Mouse (Mus musculus): ENCODE measurements around the gene Rnf212. TPM values are rescaled to one million over a fixed set of nuclear protein-coding genes. Genes with fewer than 3 reads are reported as not detected.
A peak's percentile ranks its signal among the peaks of the same experiment; 100 is the strongest.

Gene Rnf212
- polyA plus RNA-seq, 1 experiment from 2014 or later: not detected

GRCm38 (mm10) chr5:108750328-108751210 is 24.2 kb downstream of the Rnf212 start:
- ATAC-seq (ENCODE audit: low FRiP score, low TSS enrichment): no peak
- H3K9ac ChIP-seq (ENCODE audit: low read depth, low read length): no peak overlapping the region
- WGBS: 78% methylated on average over 5 of the region's 5 CpGs

GRCm38 (mm10) chr5:108744629-108745028 is 30.2 kb downstream of the Rnf212 start:
- Histone ChIP-seq H3K27me3 (ENCODE audit: control insufficient read depth, insufficient read depth, low read length) (no peaks in the 10 kb centered on the region), H3K4me2 (replicated peaks; ENCODE audit: low read depth, low read length) (no peak overlapping the region), H3K9ac (ENCODE audit: low read depth, low read length) (no peak overlapping the region), H3K9me3 (ENCODE audit: control insufficient read depth, low read length) (no peaks in the 10 kb centered on the region), H3K4me3 (ENCODE audit: low read length) (no peak overlapping the region), H3K4me1 (ENCODE audit: control insufficient read depth, insufficient read depth, low read length) (no peaks in the 10 kb centered on the region), H3K27ac (ENCODE audit: low read depth, low read length) (no peak overlapping the region), H3K36me3 (ENCODE audit: control insufficient read depth, insufficient read depth, low read length) (no peaks in the 10 kb centered on the region)
- 84% methylated on average over 3 of the region's 3 CpGs for WGBS
- ATAC-seq (ENCODE audit: low FRiP score, low TSS enrichment): no peak

More at GRCm38 (mm10) chr5:108750328-108751210, 24.2 kb downstream of the Rnf212 start:
- Histone ChIP-seq H3K9me3 (ENCODE audit: control insufficient read depth, low read length) (no peaks in the 10 kb centered on the region), H3K4me3 (ENCODE audit: low read length) (no peak overlapping the region), H3K27ac (ENCODE audit: low read depth, low read length) (no peak overlapping the region), H3K4me2 (replicated peaks; ENCODE audit: low read depth, low read length) (no peak overlapping the region), H3K27me3 (ENCODE audit: control insufficient read depth, insufficient read depth, low read length) (no peaks in the 10 kb centered on the region), H3K4me1 (ENCODE audit: control insufficient read depth, insufficient read depth, low read length) (no peaks in the 10 kb centered on the region), H3K36me3 (ENCODE audit: control insufficient read depth, insufficient read depth, low read length) (no peaks in the 10 kb centered on the region)

- 66% methylated on average over 2 of the region's 2 CpGs for WGBS
- no peaks in the 10 kb centered on the region for H3K36me3 ChIP-seq (ENCODE audit: control insufficient read depth, insufficient read depth, low read length)
- H3K4me1 ChIP-seq (ENCODE audit: control insufficient read depth, insufficient read depth, low read length): no peaks in the 10 kb centered on the region
- no peaks in the 10 kb centered on the region for H3K27me3 ChIP-seq (ENCODE audit: control insufficient read depth, insufficient read depth, low read length)
- no peak for ATAC-seq (ENCODE audit: low FRiP score, low TSS enrichment)
- H3K27ac ChIP-seq (ENCODE audit: low read depth, low read length): no peak overlapping the region
- H3K9ac ChIP-seq (ENCODE audit: low read depth, low read length): no peak overlapping the region
- H3K4me2 ChIP-seq (replicated peaks; ENCODE audit: low read depth, low read length): no peak overlapping the region
- no peaks in the 10 kb centered on the region for H3K9me3 ChIP-seq (ENCODE audit: control insufficient read depth, low read length)
- no peak overlapping the region for H3K4me3 ChIP-seq (ENCODE audit: low read length)
These were observed 30.9 kb downstream of the Rnf212 start for GRCm38 (mm10) chr5:108743856-108744255.

GRCm38 (mm10) chr5:108742596-108742995 is 32.2 kb downstream of the Rnf212 start:
- H3K27ac ChIP-seq (ENCODE audit: low read depth, low read length): no peak overlapping the region
- no peaks in the 10 kb centered on the region for H3K9me3 ChIP-seq (ENCODE audit: control insufficient read depth, low read length)
- no peak overlapping the region for H3K4me3 ChIP-seq (ENCODE audit: low read length)
- H3K4me1 ChIP-seq (ENCODE audit: control insufficient read depth, insufficient read depth, low read length): no peaks in the 10 kb centered on the region
- no peak overlapping the region for H3K9ac ChIP-seq (ENCODE audit: low read depth, low read length)
- ATAC-seq (ENCODE audit: low FRiP score, low TSS enrichment): no peak
- H3K36me3 ChIP-seq (ENCODE audit: control insufficient read depth, insufficient read depth, low read length): no peaks in the 10 kb centered on the region
- H3K27me3 ChIP-seq (ENCODE audit: control insufficient read depth, insufficient read depth, low read length): no peaks in the 10 kb centered on the region
- WGBS: 63% methylated on average over 2 of the region's 2 CpGs
- no peak overlapping the region for H3K4me2 ChIP-seq (replicated peaks; ENCODE audit: low read depth, low read length)

GRCm38 (mm10) chr5:108741844-108742243 is 32.9 kb downstream of the Rnf212 start:
- Histone ChIP-seq H3K4me2 (replicated peaks; ENCODE audit: low read depth, low read length) (no peak overlapping the region), H3K4me1 (ENCODE audit: control insufficient read depth, insufficient read depth, low read length) (no peaks in the 10 kb centered on the region), H3K4me3 (ENCODE audit: low read length) (no peak overlapping the region), H3K9me3 (ENCODE audit: control insufficient read depth, low read length) (no peaks in the 10 kb centered on the region), H3K9ac (ENCODE audit: low read depth, low read length) (no peak overlapping the region), H3K27ac (ENCODE audit: low read depth, low read length) (no peak overlapping the region), H3K36me3 (ENCODE audit: control insufficient read depth, insufficient read depth, low read length) (no peaks in the 10 kb centered on the region), H3K27me3 (ENCODE audit: control insufficient read depth, insufficient read depth, low read length) (no peaks in the 10 kb centered on the region)
- no peak for ATAC-seq (ENCODE audit: low FRiP score, low TSS enrichment)
- WGBS: 78% methylated on average over 2 of the region's 2 CpGs

- Histone ChIP-seq H3K4me3 (ENCODE audit: low read length) (no peak overlapping the region), H3K27ac (ENCODE audit: low read depth, low read length) (no peak overlapping the region), H3K4me2 (replicated peaks; ENCODE audit: low read depth, low read length) (no peak overlapping the region), H3K36me3 (ENCODE audit: control insufficient read depth, insufficient read depth, low read length) (no peaks in the 10 kb centered on the region), H3K9me3 (ENCODE audit: control insufficient read depth, low read length) (no peaks in the 10 kb centered on the region), H3K4me1 (ENCODE audit: control insufficient read depth, insufficient read depth, low read length) (no peaks in the 10 kb centered on the region), H3K9ac (ENCODE audit: low read depth, low read length) (no peak overlapping the region), H3K27me3 (ENCODE audit: control insufficient read depth, insufficient read depth, low read length) (no peaks in the 10 kb centered on the region)
- WGBS: 74% methylated on average over 1 of the region's 1 CpGs
- no peak for ATAC-seq (ENCODE audit: low FRiP score, low TSS enrichment)
These were observed 47.4 kb downstream of the Rnf212 start for GRCm38 (mm10) chr5:108727425-108727824.

- 21% methylated on average over 5 of the region's 5 CpGs for WGBS
- peak; percentile 94 for ATAC-seq (ENCODE audit: low FRiP score, low TSS enrichment)
These were observed 48.1 kb downstream of the Rnf212 start for GRCm38 (mm10) chr5:108726557-108727248.

GRCm38 (mm10) chr5:108724006-108724405 is 50.8 kb downstream of the Rnf212 start:
- no peaks in the 10 kb centered on the region for H3K9me3 ChIP-seq (ENCODE audit: control insufficient read depth, low read length)
- H3K4me3 ChIP-seq (ENCODE audit: low read length): no peak overlapping the region
- H3K4me2 ChIP-seq (replicated peaks; ENCODE audit: low read depth, low read length): no peak overlapping the region
- whole genome bisulfite sequencing: 58% methylated on average over 2 of the region's 2 CpGs
- H3K9ac ChIP-seq (ENCODE audit: low read depth, low read length): no peak overlapping the region
- no peak overlapping the region for H3K27ac ChIP-seq (ENCODE audit: low read depth, low read length)
- no peak for ATAC-seq (ENCODE audit: low FRiP score, low TSS enrichment)
- H3K4me1 ChIP-seq (ENCODE audit: control insufficient read depth, insufficient read depth, low read length): no peaks in the 10 kb centered on the region
- H3K27me3 ChIP-seq (ENCODE audit: control insufficient read depth, insufficient read depth, low read length): no peaks in the 10 kb centered on the region
- no peaks in the 10 kb centered on the region for H3K36me3 ChIP-seq (ENCODE audit: control insufficient read depth, insufficient read depth, low read length)

More at GRCm38 (mm10) chr5:108726557-108727248, 48.1 kb downstream of the Rnf212 start:
- Histone ChIP-seq H3K4me2 (replicated peaks; ENCODE audit: low read depth, low read length) (no peak overlapping the region), H3K36me3 (ENCODE audit: control insufficient read depth, insufficient read depth, low read length) (no peaks in the 10 kb centered on the region), H3K4me1 (ENCODE audit: control insufficient read depth, insufficient read depth, low read length) (no peaks in the 10 kb centered on the region), H3K9ac (ENCODE audit: low read depth, low read length) (no peak overlapping the region), H3K9me3 (ENCODE audit: control insufficient read depth, low read length) (no peaks in the 10 kb centered on the region), H3K27me3 (ENCODE audit: control insufficient read depth, insufficient read depth, low read length) (no peaks in the 10 kb centered on the region), H3K27ac (ENCODE audit: low read depth, low read length) (no peak overlapping the region), H3K4me3 (ENCODE audit: low read length) (no peak overlapping the region)

- H3K4me2 ChIP-seq (replicated peaks; ENCODE audit: low read depth, low read length): no peak overlapping the region
These were observed 55.0 kb downstream of the Rnf212 start for GRCm38 (mm10) chr5:108719761-108720160.

More at GRCm38 (mm10) chr5:108719761-108720160, 55.0 kb downstream of the Rnf212 start:
- no peaks in the 10 kb centered on the region for H3K9me3 ChIP-seq (ENCODE audit: control insufficient read depth, low read length)
- H3K4me1 ChIP-seq (ENCODE audit: control insufficient read depth, insufficient read depth, low read length): peaks cover 4% of the 10 kb centered on the region; the same call in 1 of the 2 replicates
- no peak overlapping the region for H3K9ac ChIP-seq (ENCODE audit: low read depth, low read length)
- H3K4me3 ChIP-seq (ENCODE audit: low read length): no peak overlapping the region
- H3K27ac ChIP-seq (ENCODE audit: low read depth, low read length): no peak overlapping the region
- 69% methylated on average over 7 of the region's 7 CpGs for WGBS
- ATAC-seq (ENCODE audit: low FRiP score, low TSS enrichment): no peak
- no peaks in the 10 kb centered on the region for H3K27me3 ChIP-seq (ENCODE audit: control insufficient read depth, insufficient read depth, low read length)
- H3K36me3 ChIP-seq (ENCODE audit: control insufficient read depth, insufficient read depth, low read length): no peaks in the 10 kb centered on the region

Data from kidney, embryonic 14.5 days (tissue).